Mouse (Mus musculus): ENCODE results near the gene Nkpd1. TPM values are rescaled to one million over a fixed set of nuclear protein-coding genes. Genes with fewer than 3 reads are reported as not detected.

Gene Nkpd1
- polyA plus RNA-seq, 1 experiment from 2014 or later = 0.17 TPM

DNA sequence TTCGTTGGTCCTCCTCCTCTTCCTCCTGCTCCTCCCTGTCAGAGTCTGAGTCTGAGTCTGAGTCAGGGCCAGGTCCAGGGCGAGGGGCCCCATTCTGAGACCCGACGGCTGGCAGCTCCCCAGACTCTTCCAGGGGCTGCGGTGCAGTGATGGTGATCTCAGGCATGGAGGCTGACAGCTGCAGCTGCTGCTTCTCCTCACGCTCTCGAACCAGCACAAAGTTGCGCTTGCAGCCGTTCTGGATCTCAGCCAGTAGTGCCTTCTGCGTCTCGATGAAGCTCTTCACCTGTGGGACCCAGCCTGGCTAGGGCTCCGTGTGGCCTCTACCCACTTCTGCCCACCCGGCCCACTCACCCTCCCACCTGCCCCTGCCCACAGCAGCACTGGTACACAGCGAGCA lies 14.6 kb downstream of the Nkpd1 start:
- Histone ChIP-seq H3K27ac (replicated peaks) (no peak overlapping the region), H3K4me1 (no peaks in the 10 kb centered on the region), H3K36me3 (replicated peaks) (peaks cover 83% of the 10 kb centered on the region), H3K27me3 (replicated peaks; ENCODE audit: low read depth, poor library complexity, severe bottlenecking) (no peaks in the 10 kb centered on the region), H3K4me3 (no peak overlapping the region), H3K9me3 (no peaks in the 10 kb centered on the region)
- WGBS = 94% methylated on average over 14 of the region's 14 CpGs
- no peak for DNase-seq (ENCODE audit: low spot score)

- no peaks in the 10 kb centered on the region for H3K4me1 ChIP-seq
- no peaks in the 10 kb centered on the region for H3K9me3 ChIP-seq
- no peak for DNase-seq (ENCODE audit: low spot score)
- H3K27me3 ChIP-seq (replicated peaks; ENCODE audit: low read depth, poor library complexity, severe bottlenecking) = no peaks in the 10 kb centered on the region
- WGBS = 96% methylated on average over 10 of the region's 10 CpGs
- H3K4me3 ChIP-seq = no peak overlapping the region
- peaks cover 75% of the 10 kb centered on the region for H3K36me3 ChIP-seq (replicated peaks)
- no peak overlapping the region for H3K27ac ChIP-seq (replicated peaks)
These were observed 17.0 kb downstream of the Nkpd1 start for GRCm38 (mm10) chr7:19534676-19535075.

DNA sequence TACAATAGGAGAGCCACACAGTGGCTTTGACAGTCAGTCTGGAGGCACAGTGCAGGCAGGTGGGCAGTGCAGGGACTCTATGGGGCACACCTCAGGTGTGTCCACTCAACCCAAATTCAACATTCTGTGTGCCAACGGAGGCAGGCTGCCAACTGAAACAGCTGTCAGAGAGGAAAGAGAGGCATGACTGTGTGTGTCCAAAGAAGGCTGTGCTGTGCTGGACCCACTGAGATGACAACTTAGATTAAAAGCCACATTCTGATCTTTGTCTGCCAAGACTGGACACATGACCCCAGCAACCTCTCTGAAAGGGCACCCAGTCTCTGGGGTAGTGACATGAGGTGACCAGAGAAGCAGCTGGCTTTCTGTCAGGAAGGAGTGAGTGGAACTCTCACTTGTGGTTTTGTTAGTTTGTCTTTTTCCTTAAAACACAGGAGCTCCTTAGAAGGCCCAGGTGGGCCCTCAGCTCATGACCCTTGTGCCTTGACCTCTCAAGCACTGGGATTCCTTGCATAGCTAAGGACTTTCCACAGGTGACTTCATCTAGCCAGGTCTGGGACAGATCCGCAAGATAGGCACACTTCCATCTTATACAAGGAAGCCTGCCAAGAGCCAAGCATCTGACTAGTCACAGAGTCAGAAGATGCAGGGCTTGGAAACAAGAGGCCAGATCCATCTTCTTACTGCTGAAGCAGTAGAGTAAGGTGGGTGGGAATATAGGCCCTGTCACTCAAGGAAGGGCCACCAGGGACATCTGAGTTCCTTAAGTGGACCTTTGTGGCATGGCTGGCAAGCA lies 23.3 kb downstream of the Nkpd1 start:
- WGBS = 81% methylated on average over 2 of the region's 2 CpGs
- Histone ChIP-seq H3K27ac (replicated peaks) (no peak overlapping the region), H3K4me1 (peaks cover 20% of the 10 kb centered on the region), H3K4me3 (no peak overlapping the region), H3K36me3 (replicated peaks) (peaks cover 25% of the 10 kb centered on the region), H3K27me3 (replicated peaks; ENCODE audit: low read depth, poor library complexity, severe bottlenecking) (no peaks in the 10 kb centered on the region), H3K9me3 (no peaks in the 10 kb centered on the region)
- DNase-seq (ENCODE audit: low spot score) = no peak

DNA sequence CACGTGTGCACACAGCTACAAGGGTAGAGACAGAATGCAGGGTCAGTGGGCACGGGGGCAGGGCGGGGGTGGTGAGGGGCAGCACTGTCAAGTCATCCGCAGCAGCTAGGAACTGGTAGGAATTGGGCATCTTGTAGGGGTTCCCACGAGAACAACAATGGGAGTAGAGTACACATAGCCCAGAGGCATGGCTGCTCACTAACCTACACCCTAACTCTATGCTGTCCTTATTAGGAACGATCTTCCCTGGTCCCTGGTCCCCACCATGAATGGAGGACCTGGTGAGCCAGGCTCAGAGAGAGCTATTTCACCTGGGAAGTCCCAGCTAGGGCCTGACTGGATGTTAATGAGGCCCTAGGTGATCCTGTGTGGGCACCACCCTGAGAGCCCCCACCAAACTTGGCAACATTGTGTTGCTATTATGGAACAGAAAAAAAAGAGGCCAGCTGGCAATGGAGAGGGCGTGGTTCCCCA lies 24.1 kb downstream of the Nkpd1 start:
- no peaks in the 10 kb centered on the region for H3K27me3 ChIP-seq (replicated peaks; ENCODE audit: low read depth, poor library complexity, severe bottlenecking)
- no peaks in the 10 kb centered on the region for H3K9me3 ChIP-seq
- no peak for DNase-seq (ENCODE audit: low spot score)
- no peak overlapping the region for H3K27ac ChIP-seq (replicated peaks)
- H3K4me3 ChIP-seq = no peak overlapping the region
- peaks cover 23% of the 10 kb centered on the region for H3K4me1 ChIP-seq
- 82% methylated on average over 7 of the region's 7 CpGs for WGBS
- peaks cover 23% of the 10 kb centered on the region for H3K36me3 ChIP-seq (replicated peaks)

DNA sequence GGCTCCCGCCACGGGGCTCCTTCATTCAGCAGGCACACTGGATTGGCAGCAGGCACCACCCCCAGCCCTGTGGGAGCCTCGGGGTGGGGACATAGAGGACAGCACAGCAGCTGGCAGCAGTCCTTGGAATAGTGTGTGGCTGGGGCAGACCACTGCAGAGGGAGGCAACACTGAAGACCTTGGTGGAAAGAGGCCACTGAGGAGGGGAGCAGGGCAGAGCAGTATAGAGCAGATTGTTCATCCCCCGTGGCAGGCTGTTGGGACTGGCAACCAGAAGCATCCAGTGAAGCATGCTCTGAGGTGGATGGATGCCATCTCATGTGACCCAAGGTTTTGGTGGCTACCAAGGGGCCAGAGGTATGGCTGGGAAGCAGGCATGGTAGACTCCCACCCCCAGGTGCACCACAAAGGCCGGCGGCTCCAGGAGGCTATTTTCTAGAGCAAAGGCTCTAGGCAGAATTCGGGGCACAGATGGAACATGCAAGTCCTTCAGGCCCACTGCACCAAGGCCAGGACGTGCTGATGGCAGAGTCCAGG lies 24.6 kb downstream of the Nkpd1 start:
- H3K27ac ChIP-seq (replicated peaks) = no peak overlapping the region
- no peaks in the 10 kb centered on the region for H3K27me3 ChIP-seq (replicated peaks; ENCODE audit: low read depth, poor library complexity, severe bottlenecking)
- H3K36me3 ChIP-seq (replicated peaks) = peaks cover 27% of the 10 kb centered on the region
- DNase-seq (ENCODE audit: low spot score) = no peak
- no peaks in the 10 kb centered on the region for H3K9me3 ChIP-seq
- H3K4me1 ChIP-seq = peaks cover 26% of the 10 kb centered on the region
- no peak overlapping the region for H3K4me3 ChIP-seq
- 77% methylated on average over 8 of the region's 8 CpGs for WGBS

GRCm38 (mm10) chr7:19543584-19543983 lies 25.9 kb downstream of the Nkpd1 start:
- H3K9me3 ChIP-seq = no peaks in the 10 kb centered on the region
- no peak overlapping the region for H3K4me3 ChIP-seq
- H3K27ac ChIP-seq (replicated peaks) = no peak overlapping the region
- 62% methylated on average over 6 of the region's 6 CpGs for WGBS
- DNase-seq (ENCODE audit: low spot score) = no peak
- peaks cover 28% of the 10 kb centered on the region for H3K36me3 ChIP-seq (replicated peaks)
- H3K4me1 ChIP-seq = peaks cover 26% of the 10 kb centered on the region
- no peaks in the 10 kb centered on the region for H3K27me3 ChIP-seq (replicated peaks; ENCODE audit: low read depth, poor library complexity, severe bottlenecking)

DNA sequence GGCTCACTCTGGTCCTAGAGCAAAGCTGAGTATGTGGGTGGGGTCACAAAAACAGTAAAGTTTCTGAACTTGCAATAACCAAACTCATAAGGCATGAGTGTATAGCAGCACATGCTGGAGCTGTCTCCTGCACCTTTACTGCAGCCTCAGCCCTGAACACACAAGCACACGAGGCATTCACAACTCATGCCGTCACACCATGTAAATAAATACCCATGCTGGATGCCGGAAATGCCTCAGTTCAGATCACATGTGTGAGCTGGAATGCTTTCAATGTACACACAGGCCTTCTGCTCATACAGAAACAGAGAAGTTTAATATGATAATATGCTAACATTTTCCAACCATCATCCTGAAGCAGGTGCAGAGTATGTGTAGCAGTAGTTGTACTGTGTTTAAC lies 28.4 kb downstream of the Nkpd1 start:
- Histone ChIP-seq H3K9me3 (no peaks in the 10 kb centered on the region), H3K36me3 (replicated peaks) (peaks cover 27% of the 10 kb centered on the region), H3K27me3 (replicated peaks; ENCODE audit: low read depth, poor library complexity, severe bottlenecking) (no peaks in the 10 kb centered on the region), H3K4me1 (peaks cover 22% of the 10 kb centered on the region), H3K27ac (replicated peaks) (no peak overlapping the region), H3K4me3 (no peak overlapping the region)
- no peak for DNase-seq (ENCODE audit: low spot score)
- 79% methylated on average over 3 of the region's 3 CpGs for WGBS

GRCm38 (mm10) chr7:19547344-19547969 lies 29.8 kb downstream of the Nkpd1 start:
- H3K4me3 ChIP-seq = no peak overlapping the region
- peaks cover 27% of the 10 kb centered on the region for H3K36me3 ChIP-seq (replicated peaks)
- DNase-seq (ENCODE audit: low spot score) = no peak
- no peaks in the 10 kb centered on the region for H3K27me3 ChIP-seq (replicated peaks; ENCODE audit: low read depth, poor library complexity, severe bottlenecking)
- peaks cover 8% of the 10 kb centered on the region for H3K4me1 ChIP-seq
- no peaks in the 10 kb centered on the region for H3K9me3 ChIP-seq
- 63% methylated on average over 2 of the region's 2 CpGs for WGBS
- H3K27ac ChIP-seq (replicated peaks) = no peak overlapping the region

GRCm38 (mm10) chr7:19549394-19549793 lies 31.8 kb downstream of the Nkpd1 start:
- Histone ChIP-seq H3K27ac (replicated peaks) (no peak overlapping the region), H3K36me3 (replicated peaks) (peaks cover 47% of the 10 kb centered on the region), H3K9me3 (no peaks in the 10 kb centered on the region), H3K4me3 (no peak overlapping the region), H3K4me1 (peaks cover 6% of the 10 kb centered on the region; the same call in 1 of the 2 replicates), H3K27me3 (replicated peaks; ENCODE audit: low read depth, poor library complexity, severe bottlenecking) (no peaks in the 10 kb centered on the region)
- no peak for DNase-seq (ENCODE audit: low spot score)
- WGBS = 91% methylated on average over 10 of the region's 10 CpGs

- no peak overlapping the region for H3K27ac ChIP-seq (replicated peaks)
- H3K4me1 ChIP-seq = peaks cover 4% of the 10 kb centered on the region; the same call in 1 of the 2 replicates
- no peaks in the 10 kb centered on the region for H3K9me3 ChIP-seq
- H3K4me3 ChIP-seq = no peak overlapping the region
- H3K27me3 ChIP-seq (replicated peaks; ENCODE audit: low read depth, poor library complexity, severe bottlenecking) = no peaks in the 10 kb centered on the region
- H3K36me3 ChIP-seq (replicated peaks) = peaks cover 68% of the 10 kb centered on the region
- 88% methylated on average over 5 of the region's 5 CpGs for WGBS
- DNase-seq (ENCODE audit: low spot score) = no peak
These were observed 34.0 kb downstream of the Nkpd1 start for GRCm38 (mm10) chr7:19551634-19552033.

DNA sequence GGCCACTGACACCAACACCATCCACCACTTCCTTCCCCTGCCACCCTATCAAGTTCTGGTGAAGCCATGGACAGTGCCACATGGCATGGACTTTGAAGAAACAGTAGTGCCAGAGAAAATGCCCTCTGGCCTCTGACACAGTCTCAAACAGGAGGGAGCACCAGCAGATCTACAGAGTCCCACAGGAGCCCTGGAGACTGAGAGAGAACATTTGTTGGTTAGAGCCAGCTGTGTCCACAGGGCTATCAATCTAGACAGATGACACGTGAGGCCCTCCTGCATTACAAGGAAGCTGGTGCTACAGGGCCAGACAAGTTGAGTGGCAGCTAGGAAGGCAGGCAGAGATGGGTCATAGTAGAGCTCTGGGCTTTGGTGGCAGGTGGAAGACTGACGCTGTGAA lies 34.8 kb downstream of the Nkpd1 start:
- Histone ChIP-seq H3K27ac (replicated peaks) (no peak overlapping the region), H3K4me1 (no peaks in the 10 kb centered on the region), H3K36me3 (replicated peaks) (peaks cover 71% of the 10 kb centered on the region), H3K9me3 (no peaks in the 10 kb centered on the region), H3K27me3 (replicated peaks; ENCODE audit: low read depth, poor library complexity, severe bottlenecking) (no peaks in the 10 kb centered on the region), H3K4me3 (no peak overlapping the region)
- WGBS = 82% methylated on average over 2 of the region's 2 CpGs
- no peak for DNase-seq (ENCODE audit: low spot score)

DNA sequence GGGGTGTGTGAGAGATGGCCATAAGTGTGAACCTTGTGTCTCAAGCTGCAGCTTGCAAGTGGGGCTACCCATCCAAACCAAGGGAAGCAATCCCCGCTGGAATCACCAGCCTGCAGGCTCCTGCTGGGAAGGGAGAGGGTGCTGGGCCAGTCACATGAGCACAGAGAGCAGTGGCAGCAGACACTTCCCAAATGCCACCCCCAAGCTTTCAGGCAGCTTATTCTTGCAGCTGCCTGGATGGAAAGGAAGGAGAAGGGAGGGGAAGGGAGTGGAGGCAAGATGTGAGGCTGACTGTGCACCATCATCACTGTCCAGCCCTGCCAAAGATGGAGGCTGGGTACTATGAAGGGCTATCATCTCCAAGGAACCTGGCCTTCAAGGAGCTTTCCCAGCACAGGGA lies 36.5 kb downstream of the Nkpd1 start:
- peaks cover 79% of the 10 kb centered on the region for H3K36me3 ChIP-seq (replicated peaks)
- H3K4me3 ChIP-seq = no peak overlapping the region
- no peak for DNase-seq (ENCODE audit: low spot score)
- no peaks in the 10 kb centered on the region for H3K27me3 ChIP-seq (replicated peaks; ENCODE audit: low read depth, poor library complexity, severe bottlenecking)
- H3K9me3 ChIP-seq = no peaks in the 10 kb centered on the region
- 74% methylated on average over 1 of the region's 1 CpGs for WGBS
- peaks cover 12% of the 10 kb centered on the region for H3K4me1 ChIP-seq
- no peak overlapping the region for H3K27ac ChIP-seq (replicated peaks)

GRCm38 (mm10) chr7:19557086-19557485 lies 39.4 kb downstream of the Nkpd1 start:
- no peak for DNase-seq (ENCODE audit: low spot score)
- Histone ChIP-seq H3K27ac (replicated peaks) (no peak overlapping the region), H3K4me3 (no peak overlapping the region), H3K27me3 (replicated peaks; ENCODE audit: low read depth, poor library complexity, severe bottlenecking) (no peaks in the 10 kb centered on the region), H3K36me3 (replicated peaks) (peaks cover 75% of the 10 kb centered on the region), H3K9me3 (no peaks in the 10 kb centered on the region), H3K4me1 (peaks cover 34% of the 10 kb centered on the region)
- WGBS = 91% methylated on average over 2 of the region's 2 CpGs

Measured in embryonic facial prominence, embryonic 10.5 days (tissue).